Mouse (Mus musculus): ENCODE measurements around the gene Tnrc6c. TPM values are rescaled to one million over a fixed set of nuclear protein-coding genes. Genes with fewer than 3 reads are reported as not detected.

The Tnrc6c gene
- total RNA-seq, 2 experiments from 2014 or later: 18.5 to 24.8 TPM

DNA sequence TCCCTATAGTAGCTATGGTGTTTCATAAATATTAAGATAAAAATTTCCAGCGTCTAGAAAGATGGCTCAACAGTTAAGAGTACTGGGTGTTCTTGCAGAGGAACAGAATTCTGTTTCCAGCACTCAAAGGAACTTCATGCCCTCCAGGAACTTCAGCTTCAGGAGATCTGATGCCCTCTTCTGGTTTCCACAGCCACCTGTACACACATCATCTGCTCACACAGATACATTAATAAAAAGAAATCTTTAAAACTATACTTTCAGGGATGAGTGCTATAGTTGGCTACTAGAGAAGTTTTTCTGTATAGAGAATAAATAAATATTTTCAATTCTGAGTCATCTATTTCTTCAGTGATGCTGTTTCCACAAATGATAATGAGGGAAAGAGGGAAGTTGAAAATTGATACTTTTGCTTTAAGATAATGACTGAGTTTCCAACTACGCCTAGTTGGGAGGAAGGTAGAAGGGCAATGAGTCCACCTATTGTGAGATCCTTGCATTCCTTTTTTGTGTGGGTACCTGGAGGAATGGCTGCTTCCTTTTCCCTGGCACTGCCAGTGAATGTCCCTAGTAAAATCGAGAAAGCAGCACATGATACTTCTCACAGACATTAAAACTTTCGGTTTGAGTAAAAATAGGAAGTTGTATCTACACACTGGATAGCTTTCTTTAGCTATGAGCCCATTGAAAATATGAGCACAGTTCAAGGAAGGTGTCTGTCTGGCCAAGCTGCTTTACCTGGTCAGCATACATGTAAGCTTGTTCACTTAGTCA lies 9.1 kb downstream of the Tnrc6c start:
- intact Hi-C loops (cut with DNase I): no loop called here
- TF ChIP-seq CTCF (IDR thresholded peaks at IDR 0.05): no peak; the same call in 1 of the 2 replicates
- Histone ChIP-seq H3K4me3 (no peak overlapping the region), H3K27ac (no peak overlapping the region)
- no peak for DNase-seq

DNA sequence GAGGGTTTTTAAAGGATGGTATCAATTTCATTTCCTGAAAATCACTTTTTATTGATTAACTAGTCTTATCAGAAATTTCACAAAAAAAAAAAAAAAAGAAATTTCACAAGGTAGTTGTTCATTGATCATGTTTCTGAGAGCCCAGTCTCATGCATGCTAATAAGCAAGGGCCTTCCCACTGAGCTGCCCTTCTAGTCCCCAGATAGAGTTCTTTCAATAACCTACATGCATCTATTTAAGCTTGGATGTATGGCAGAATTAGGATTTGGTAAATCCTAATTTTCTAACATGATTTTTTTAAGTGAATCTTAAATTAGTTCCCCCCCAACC lies 9.7 kb downstream of the Tnrc6c start:
- Histone ChIP-seq H3K4me3 (no peak overlapping the region), H3K27ac (no peak overlapping the region)
- intact Hi-C loops (cut with DNase I): no loop called here
- TF ChIP-seq CTCF (IDR thresholded peaks at IDR 0.05): no peak
- DNase-seq: no peak

DNA sequence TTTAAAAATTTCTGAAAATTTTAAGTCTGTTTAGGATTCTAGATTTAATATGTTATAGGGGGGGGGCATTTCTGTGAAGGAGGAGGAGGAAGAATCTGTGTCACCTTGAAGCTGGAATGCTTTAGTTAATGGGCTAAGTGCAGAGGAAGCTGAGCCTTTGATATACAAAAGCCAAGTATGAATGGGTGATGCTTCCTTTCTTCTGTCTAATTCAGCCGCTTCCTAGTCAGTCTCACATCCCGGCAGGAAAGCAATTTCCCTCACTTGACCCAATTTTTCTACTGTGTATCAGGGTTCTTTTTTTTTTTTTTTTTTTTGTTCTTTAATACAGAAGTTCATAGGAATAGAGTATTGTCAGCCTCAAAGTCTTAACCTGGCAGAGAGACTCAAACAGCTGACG lies 11.1 kb downstream of the Tnrc6c start:
- no peak for DNase-seq
- Histone ChIP-seq H3K27ac (no peak overlapping the region), H3K4me3 (no peak overlapping the region)
- TF ChIP-seq CTCF (IDR thresholded peaks at IDR 0.05): no peak
- intact Hi-C loops (cut with DNase I): no loop called here

DNA sequence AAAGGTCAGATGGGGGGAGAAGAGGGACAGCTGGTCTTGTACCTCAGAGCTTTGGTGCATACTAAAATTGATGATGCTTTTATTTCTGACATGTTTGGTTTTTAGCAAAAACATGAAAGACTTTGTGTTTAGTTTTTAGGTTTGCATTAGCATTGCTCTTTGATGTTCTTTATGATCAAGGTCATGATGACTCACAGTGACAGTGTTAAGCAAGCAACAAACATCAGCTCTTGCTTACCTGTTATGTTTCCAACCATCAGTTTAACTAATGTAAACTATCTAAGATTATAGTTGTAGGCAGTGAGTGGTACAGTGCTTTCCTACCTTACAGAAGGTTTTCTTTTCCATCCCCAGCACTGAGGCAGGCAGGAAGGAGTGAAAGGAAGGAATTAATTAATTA lies 12.5 kb downstream of the Tnrc6c start:
- no peak overlapping the region for H3K27ac ChIP-seq
- DNase-seq: no peak
- TF ChIP-seq CTCF (IDR thresholded peaks at IDR 0.05): no peak
- intact Hi-C loops (cut with DNase I): no loop called here
- no peak overlapping the region for H3K4me3 ChIP-seq

DNA sequence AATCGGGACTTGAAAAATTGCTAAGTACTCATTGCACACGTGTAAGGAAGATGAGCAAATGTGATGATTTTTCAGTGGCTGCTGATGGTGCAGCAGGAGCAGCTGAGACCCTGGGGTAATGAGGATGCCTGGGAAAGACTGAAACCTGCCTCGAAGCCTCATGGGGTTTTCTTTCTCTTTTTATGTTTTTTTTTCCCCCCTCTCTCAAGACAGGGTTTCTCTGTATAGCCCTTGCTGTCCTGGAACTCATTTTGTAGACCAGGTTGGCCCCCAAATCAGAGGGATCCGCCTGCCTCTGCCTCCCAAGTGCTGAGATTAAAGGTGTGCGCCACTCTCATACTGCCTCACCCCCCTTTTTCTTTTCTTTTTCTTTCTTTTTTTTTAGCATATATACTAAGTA lies 13.1 kb downstream of the Tnrc6c start:
- Histone ChIP-seq H3K27ac (no peak overlapping the region), H3K4me3 (no peak overlapping the region)
- TF ChIP-seq CTCF (IDR thresholded peaks at IDR 0.05): no peak
- DNase-seq: no peak
- intact Hi-C loops (cut with DNase I): no loop called here

DNA sequence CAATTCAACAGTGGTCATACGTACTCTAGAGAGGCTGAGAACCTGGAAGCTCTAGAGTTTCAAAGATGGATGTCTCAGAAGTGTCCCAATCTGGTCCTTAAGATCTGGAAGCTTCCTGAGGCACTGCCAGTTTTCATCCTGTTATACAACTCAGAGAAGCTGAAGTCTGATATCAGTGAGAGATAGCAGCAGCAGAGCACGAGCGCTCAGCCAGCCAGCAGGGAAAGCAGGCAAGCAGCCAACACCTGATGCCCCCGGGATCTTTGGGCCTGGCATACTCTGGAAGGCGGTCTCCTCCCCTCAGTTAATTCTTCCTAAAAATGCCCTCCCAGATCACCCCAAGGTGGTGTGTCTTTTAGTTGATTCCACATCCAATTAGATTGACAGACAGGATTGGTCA lies 13.7 kb downstream of the Tnrc6c start:
- Histone ChIP-seq H3K4me3 (no peak overlapping the region), H3K27ac (peak overlapping the region; percentile 31; the same call in 1 of the 2 replicates)
- DNase-seq: no peak
- no peak for TF ChIP-seq CTCF (IDR thresholded peaks at IDR 0.05)
- intact Hi-C loops (cut with DNase I): no loop called here

DNA sequence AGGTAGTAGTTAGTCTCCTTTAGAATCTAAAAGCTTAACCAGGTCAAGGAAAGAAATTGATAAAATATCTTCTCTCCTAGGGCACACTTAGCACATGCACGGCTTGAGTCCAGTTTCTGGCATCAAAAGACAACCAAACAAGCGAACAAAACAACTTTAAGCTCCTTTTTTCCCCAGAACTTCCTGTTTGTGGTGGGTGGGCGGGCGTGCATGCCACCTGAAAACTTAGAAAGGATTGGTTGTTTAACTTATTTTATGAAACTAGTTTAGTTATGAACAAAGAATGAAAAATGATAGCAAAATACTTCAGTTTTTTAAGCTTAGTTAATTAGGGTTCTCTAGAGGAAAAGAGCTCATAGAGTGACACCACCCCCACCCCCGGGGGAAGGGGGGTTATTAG lies 17.5 kb downstream of the Tnrc6c start:
- Histone ChIP-seq H3K27ac (no peak overlapping the region), H3K4me3 (no peak overlapping the region)
- TF ChIP-seq CTCF (IDR thresholded peaks at IDR 0.05): no peak
- intact Hi-C loops (cut with DNase I): no loop called here
- no peak for DNase-seq

DNA sequence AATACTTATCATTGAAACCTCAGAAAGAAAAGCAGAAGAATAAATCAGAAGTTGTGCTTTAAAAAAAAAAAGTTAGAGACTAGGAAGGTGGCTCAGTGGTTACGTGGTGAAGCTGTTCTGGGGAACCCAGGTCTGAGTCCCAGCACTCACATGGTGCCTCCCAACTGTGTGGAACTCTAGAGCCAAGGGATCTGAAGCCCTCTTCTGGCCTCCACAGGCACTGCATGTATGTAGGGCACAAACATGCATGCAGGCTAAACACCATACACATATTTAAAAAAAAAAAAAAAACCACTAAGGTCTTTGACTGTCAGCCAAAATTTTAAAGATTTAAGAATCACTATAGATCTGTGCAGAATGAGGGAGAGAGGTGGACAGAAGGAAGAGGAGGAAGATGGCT lies 20.4 kb downstream of the Tnrc6c start:
- Histone ChIP-seq H3K4me3 (no peak overlapping the region), H3K27ac (no peak overlapping the region)
- intact Hi-C loops (cut with DNase I): no loop called here
- peak; percentile 38; the same call in 1 of the 2 replicates for TF ChIP-seq CTCF (IDR thresholded peaks at IDR 0.05)
- no peak for DNase-seq

DNA sequence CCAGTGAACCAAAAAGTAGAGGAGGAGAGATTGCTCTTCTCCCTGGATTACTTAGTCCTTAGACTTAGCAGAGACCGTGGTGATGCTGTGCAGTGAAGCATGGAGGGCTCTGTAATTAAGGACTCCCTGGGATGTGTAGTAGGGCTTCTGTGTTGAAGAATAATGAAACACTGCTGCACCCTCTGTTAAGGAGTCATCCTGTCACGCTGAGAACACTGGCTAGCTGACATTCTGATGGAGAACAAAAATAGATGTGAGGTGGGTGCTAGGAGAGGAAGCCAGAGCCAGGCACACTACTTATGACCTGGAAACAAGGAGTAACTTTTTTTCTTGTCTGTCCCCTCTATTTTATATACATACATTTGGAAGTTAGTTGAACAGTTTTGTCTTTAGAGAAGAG lies 22.6 kb downstream of the Tnrc6c start:
- H3K27ac ChIP-seq: peak overlapping the region; percentile 32
- TF ChIP-seq CTCF (IDR thresholded peaks at IDR 0.05): no peak
- no peak overlapping the region for H3K4me3 ChIP-seq
- intact Hi-C loops (cut with DNase I): no loop called here
- no peak for DNase-seq

DNA sequence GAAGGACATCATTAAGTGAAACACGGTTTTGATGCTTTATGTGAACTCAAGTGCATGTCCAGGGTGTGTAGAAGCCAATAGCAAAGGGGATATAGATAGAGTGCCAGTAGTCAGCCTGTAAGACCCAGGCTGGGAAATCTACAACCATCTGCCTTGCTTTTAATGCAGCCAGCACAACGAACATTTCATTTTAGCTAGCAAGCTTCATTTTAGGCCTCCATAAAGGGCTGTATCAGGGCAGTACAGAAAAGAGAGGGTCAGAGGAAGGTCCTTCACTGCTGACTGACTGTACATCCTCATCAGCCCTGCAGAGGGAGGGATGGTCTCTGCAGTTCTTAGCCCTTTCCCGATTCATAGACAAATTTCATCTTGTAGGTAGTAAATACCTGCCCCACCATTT lies 23.0 kb downstream of the Tnrc6c start:
- peak overlapping the region; percentile 32 for H3K27ac ChIP-seq
- intact Hi-C loops (cut with DNase I): no loop called here

DNA sequence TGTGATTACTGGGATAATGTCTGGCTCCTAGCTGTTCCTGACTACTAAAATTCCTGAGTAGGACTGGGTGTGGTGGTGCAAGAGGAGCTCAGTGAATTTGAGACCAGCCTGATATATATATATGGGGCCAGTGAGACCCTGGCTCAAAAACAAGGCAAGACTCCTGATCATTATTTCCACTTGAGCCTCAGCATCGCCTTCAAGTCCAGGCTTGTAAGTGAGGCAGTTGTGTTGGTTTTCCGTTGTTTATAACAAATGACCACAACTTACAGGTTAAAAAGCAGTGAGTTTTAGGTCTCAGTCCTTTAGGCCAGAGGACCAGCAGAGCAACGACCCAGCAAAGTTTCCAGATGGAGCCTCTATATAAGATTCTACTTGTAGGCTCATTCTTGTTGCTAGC lies 23.5 kb downstream of the Tnrc6c start:
- peak overlapping the region; percentile 32 for H3K27ac ChIP-seq
- intact Hi-C loops (cut with DNase I): no loop called here
- no peak overlapping the region for H3K4me3 ChIP-seq
- no peak for DNase-seq
- TF ChIP-seq CTCF (IDR thresholded peaks at IDR 0.05): no peak

More for the DNA sequence above, 23.0 kb downstream of the Tnrc6c start:
- no peak for DNase-seq
- H3K4me3 ChIP-seq: no peak overlapping the region
- TF ChIP-seq CTCF (IDR thresholded peaks at IDR 0.05): no peak

DNA sequence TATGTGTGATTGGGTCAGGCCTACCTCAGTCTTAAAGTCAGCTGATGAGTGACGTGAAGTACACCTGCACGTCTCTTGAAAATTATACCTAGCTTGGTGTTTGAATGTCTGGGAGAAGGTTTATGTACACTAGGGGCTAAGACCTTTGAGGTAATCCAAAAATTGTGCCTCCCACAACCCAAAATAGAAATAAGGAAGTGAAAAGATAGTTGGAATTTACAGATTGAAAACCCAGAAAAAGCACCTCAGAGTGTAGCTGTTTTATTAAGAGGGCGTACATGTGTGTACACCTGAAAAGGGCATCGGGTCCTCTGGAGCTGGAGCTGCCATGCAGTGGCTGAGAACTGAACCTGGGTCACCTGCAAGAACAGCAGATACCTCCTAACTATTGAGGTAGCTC lies 24.1 kb downstream of the Tnrc6c start:
- intact Hi-C loops (cut with DNase I): no loop called here
- no peak for TF ChIP-seq CTCF (IDR thresholded peaks at IDR 0.05)

DNA sequence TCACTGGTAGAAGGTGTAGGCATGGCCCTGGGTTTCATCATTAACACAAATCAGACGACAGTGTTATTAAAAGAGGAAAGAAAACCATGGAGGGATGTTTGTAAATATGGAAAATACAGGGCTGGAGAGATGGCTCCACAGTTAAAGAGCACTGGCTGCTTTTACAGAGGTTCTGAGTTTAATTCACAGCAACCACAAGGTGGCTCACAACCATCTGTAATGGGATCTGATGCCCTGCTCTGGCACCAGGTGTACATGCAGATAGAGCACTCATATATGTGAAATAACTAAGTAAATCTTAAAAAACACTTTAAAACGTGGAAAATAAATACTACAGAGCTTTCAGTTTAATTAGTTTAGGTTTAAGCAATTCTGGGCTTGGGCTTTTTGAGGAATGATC lies 24.7 kb downstream of the Tnrc6c start:
- intact Hi-C loops (cut with DNase I): no loop called here

More for the DNA sequence above, 24.1 kb downstream of the Tnrc6c start:
- Histone ChIP-seq H3K4me3 (no peak overlapping the region), H3K27ac (peak overlapping the region; percentile 32)
- no peak for DNase-seq

DNA sequence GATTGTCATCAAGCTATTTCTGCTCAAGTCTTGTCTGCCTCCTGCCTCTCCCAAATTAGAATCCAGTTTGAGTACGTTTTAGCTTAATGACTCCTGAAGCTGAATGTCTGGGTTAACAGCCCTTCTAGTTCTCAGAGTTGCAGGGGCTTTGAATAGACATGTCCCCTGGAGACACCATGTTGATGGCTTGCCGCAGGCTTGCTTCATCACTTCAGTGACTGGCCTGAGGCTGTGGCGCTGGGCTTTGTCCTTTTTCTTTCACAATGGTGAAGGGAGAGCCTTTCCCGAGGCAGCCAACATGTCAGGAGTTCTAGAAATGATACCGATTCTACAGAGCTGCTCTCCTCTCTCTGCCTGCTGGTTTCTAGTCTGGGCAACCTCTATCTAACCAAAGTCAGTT lies 30.6 kb downstream of the Tnrc6c start:
- intact Hi-C loops (cut with DNase I): no loop called here
- Histone ChIP-seq H3K4me3 (no peak overlapping the region), H3K27ac (peak overlapping the region; percentile 77)
- TF ChIP-seq CTCF (IDR thresholded peaks at IDR 0.05): no peak
- no peak for DNase-seq

More for the DNA sequence above, 24.7 kb downstream of the Tnrc6c start:
- Histone ChIP-seq H3K4me3 (no peak overlapping the region), H3K27ac (0 out of 2 replicates have a peak overlapping the region, but pooled peaks have one; percentile 32)
- DNase-seq: no peak
- peak; percentile 62 for TF ChIP-seq CTCF (IDR thresholded peaks at IDR 0.05)
